Mouse (Mus musculus): Measurements from ENCODE around the gene Vmn1r159.
"Not testable (repeated sequence)": the region's sequence is repeated elsewhere in the genome, so short reads cannot be mapped to it uniquely, and the experiment has no call there.

The Vmn1r159 gene

GRCm38 (mm10) chr7:22843505-22843904, at the start of gene Vmn1r159:
TSS of gene Vmn1r159 (minus strand) at chr7:22843605.
- not testable (repeated sequence) for DNase-seq (ENCODE audit: low spot score in 2 of 2)

- DNase-seq (ENCODE audit: low spot score in 2 of 2), result not testable (repeated sequence)
Observed at GRCm38 (mm10) chr7:22870924-22871323, 27.5 kb upstream of the Vmn1r159 start, which contains the start of gene Vmn1r160. TSS of gene Vmn1r160 (plus strand) at chr7:22871224.

Data from thymus, postnatal 10 days (tissue).